Mouse (Mus musculus) olfactory bulb, adult 2 months (tissue): ENCODE data around the gene Prkcz.

Source experiments
- CTCF ChIP-seq: fragments of 200-500 bp; IDR thresholded peaks from 2 replicates; pipeline ENCODE4 v1.5.1; 2012; ENCODE audit warnings: low read depth, mild to moderate bottlenecking, low read length, moderate library complexity; ENCODE audit not compliant: insufficient read depth
- POLR2A ChIP-seq: fragments of 200-500 bp; IDR thresholded peaks from 2 replicates; pipeline ENCODE4 v1.6.1; 2012; ENCODE audit warnings: mild to moderate bottlenecking, low read depth, low read length, moderate library complexity; ENCODE audit not compliant: insufficient read depth

- TF ChIP-seq CTCF (no peak), POLR2A (0 out of 2 replicates have a peak, but pooled peaks have one; percentile 75)
Measured at GRCm38 (mm10) chr4:155222841-155223593, 138.1 kb downstream of the Prkcz start.
